Mouse (Mus musculus): ENCODE data around the gene Rnase13.

Rnase13 gene

DNA sequence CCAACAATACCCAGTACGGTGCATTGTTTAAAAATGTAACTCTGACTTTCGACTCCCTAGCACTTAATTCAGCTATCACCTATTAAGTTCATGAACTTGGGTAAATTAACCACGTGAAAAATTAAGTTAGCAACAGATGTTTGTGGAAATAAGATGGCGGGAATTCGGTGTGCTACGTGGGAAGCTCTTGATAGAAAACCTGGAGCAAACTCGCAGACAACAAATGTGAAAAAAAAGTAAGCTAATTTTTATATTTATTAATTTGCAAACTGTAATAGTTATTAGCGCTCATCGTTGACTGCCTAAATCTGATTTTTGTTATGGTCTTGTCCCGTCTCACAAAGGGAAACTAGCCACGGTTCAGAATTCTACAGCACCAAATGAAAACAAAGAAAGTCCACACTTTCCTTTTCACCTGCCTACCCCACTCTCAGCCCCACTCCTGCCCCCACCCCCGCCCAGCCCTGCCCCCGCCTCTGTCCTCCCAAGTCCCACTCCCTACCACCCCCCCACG lies 38.5 kb downstream of the Rnase13 start:
- no peak for DNase-seq (ENCODE audit: extremely low read depth, low read depth, low spot score)

DNA sequence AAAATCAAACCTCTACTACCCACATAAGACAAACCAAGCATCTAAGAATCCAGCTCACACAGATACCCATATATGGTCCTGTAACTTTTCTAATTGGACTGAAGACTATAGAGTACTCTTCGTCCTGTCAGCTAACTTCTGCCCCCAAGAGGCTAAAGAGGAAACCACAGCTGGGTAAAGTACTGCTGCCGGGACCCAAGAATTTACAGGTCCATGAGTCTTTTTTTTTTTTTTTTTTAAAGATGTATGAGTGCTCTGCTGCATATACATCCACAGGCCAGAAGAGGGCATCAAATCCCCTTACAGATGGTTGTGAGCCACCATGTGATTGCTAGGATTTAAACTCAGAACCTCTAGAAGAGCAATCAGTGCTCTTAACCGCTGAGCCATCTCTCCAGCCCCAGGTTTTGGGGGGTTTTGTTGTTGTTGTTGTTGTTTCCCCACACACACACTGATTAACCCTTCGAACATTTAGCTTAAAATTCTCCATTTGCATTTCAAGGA lies 39.0 kb downstream of the Rnase13 start:
- DNase-seq (ENCODE audit: extremely low read depth, low read depth, low spot score): no peak

DNA sequence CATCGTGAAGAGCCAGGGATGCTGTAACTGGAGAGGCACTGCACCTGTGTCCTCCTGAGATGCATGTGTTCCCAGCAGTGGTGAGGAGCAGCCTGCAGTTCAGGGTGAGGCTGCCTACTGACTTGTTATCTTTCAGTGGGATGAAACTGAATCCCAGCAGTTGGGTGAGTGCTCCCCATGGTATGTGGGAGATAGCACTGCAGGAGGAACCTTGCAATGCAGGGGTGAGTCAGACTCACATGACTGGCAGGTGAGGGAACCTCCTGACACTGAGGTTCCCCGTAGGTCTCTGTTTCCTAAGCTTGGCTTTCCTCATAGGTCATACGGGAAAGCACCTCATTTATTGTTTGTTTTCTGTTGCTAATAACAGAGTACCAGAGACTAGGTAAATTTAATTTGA lies 45.1 kb downstream of the Rnase13 start:
- DNase-seq (ENCODE audit: extremely low read depth, low read depth, low spot score): no peak

DNA sequence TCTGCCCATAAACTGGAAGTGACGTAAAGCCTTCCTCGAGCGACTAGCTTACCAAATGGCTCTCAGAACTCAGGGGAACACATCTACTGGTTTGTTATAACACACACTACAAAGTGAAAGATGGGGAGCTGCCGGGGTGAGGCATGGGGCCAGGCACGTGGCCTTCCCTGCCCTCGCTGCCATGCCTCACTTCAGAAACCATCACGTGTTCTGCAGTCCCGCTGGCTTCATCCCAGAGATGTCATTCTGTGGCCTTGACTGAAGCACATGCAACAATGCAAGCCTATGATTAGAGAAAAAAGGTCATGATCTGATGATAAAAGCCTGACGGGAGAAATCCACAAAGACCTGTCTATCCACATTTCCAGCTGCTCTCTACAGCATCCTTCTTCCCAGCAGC lies 50.8 kb downstream of the Rnase13 start:
- no peak for DNase-seq (ENCODE audit: extremely low read depth, low read depth, low spot score)
